Mouse (Mus musculus): ENCODE measurements around the gene Nwd1.

- TF ChIP-seq GATA1 (IDR thresholded peaks at IDR 0.05; ENCODE audit: low read length) (no peak), TAL1 (IDR thresholded peaks at IDR 0.05; ENCODE audit: low read length) (no peak)
Measured at GRCm38 (mm10) chr8:72712569-72712968, 66.1 kb downstream of the Nwd1 start.
